Mouse (Mus musculus) granulocyte monocyte progenitor cell, adult 5-6 weeks (primary cell): ENCODE data around the gene Btk. TPM values are rescaled to one million over a fixed set of nuclear protein-coding genes. Genes with fewer than 3 reads are reported as not detected.

Source experiments
- ATAC-seq: replicated peaks from 2 replicates; pipeline ENCODE4 v1.8.0; 2016; ENCODE audit warnings: mild to moderate bottlenecking, moderate TSS enrichment, inconsistent platforms; ENCODE audit not compliant: poor library complexity, severe bottlenecking
- total RNA-seq, 2 experiments: library from RNA; stranded (forward) in 1 of 2; stranded (reverse) in 1 of 2; fragments of 200-712, 200-1000 nt in 1 of 2; fragments of >200 nt in 1 of 2; fragmentation: Nextera tagmentation in 1 of 2; gene quantifications; 2 replicates each; pipeline ENCODE4 v1.2.3; 2014 to 2017

Gene Btk
- total RNA-seq (2014; fragmentation: Nextera tagmentation) (47.3 and 62.5 TPM in 2 replicates), total RNA-seq (2017) (62.3 and 64.4 TPM in 2 replicates)

DNA sequence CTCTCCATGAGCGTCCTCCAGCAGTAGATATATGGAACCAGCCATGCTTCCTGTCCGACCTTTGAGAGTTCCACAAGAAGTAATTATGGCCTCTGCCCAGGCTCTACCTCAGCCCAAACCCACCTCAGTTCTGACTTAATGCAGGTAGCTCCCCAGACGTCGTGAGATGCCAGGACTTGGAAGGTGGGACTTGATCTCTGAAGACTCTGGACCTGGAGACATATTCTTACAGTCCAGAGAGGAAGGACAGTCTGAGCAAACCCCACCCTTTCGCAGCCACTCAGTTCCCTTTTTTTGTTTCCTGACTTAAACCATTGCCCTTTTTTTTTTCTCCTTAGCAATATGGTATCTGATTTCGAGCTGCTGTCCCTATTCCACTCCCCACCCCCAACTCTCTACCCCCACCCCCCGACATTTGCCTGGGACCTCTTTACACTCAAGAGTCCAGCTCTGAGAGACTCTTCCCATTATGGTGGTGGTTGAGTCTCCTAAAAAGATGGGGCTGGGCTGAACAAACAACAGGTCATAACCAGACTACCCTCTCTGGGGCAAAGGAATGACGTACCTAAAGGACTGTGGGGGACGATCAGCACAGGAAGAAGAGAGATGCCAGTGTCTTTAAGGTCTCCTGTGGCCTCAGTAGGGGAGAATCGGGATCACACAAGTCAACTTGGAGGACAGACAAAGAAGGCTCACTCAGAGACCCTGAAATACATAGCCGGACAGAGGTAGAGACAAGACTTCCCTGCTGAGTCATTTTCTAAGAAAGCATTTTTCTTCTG is at the start of gene Btk:
TSS of gene Btk (minus strand) at position 683 of the 782 bp plus-strand sequence.
- peak; percentile 25 for ATAC-seq

DNA sequence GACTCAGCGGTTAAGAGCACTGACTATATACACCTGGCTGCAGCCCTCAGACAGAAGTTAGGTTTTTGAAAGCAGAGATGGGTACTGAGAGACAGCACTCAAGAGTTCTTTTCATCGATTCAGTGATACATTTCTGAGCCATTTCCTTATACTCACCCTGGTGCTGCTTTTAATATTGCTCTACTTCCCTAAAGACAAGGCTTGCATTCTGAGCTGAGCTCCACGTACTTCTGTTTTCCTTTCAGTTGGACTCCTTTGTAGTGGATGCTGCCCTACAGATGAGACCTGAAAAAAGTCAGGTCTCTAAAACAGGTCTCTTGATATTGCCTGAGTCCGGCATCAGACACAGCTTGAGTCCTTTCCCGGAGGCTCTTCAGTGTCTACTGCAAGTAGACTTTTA is 49.3 kb upstream of the Btk start:
- peak; percentile 68 for ATAC-seq

DNA sequence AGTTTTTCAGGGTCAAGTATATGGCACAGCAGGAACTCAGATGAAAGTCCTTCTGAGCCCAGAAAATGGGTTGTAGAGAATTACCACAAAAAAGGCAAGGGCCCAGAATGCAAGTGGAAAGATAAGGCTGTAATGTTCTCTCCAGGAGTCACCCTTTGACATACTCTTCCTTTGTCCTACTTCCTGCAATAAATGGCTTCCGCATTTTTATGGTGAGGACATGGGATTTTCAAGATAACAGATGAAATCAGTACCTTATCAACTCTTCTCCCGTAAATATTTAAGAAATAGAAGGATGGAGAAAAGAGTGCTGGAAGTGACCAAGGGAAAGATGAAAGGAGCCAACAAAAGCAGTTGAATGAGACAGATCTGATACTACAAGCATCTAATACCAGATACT is 44.8 kb upstream of the Btk start:
- no peak for ATAC-seq

DNA sequence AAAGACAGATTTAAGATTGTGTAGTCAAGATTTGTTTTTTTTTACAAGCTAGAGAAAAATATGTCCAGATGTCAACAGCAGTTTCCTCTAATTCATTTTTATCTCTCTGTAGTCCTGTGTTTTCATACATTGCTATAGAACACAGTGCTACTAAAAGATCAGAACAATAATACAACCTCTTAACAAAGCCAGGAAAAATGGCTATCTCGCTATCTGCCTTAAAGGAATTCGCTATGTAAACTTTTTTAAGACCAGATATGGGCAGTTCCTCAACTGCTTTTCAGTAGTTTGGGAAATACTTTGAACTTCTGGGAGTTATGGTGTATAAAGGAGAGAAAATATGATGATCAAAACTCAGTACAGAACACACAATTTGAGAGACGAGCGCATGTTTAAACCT is 40.0 kb upstream of the Btk start:
- no peak for ATAC-seq

DNA sequence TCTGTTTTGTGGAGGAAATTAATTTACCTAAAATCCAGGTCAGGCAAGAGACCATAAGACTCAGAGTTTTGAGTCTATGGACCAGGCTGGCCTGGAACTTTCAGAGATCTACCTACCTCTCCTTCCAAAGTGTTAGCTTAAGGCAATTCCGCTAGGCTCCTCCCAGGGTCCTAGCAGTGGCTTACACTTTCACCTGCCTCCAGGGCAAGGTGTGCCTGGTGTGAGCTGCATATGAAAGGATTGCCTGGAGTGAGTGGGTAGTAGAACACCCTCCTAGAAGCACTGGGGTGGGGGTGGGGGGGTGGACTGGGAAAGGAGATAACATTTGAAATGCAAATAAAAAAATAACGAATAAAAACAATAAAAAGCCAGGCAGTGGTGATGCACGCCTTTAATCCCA is 38.3 kb upstream of the Btk start:
- ATAC-seq = no peak

DNA sequence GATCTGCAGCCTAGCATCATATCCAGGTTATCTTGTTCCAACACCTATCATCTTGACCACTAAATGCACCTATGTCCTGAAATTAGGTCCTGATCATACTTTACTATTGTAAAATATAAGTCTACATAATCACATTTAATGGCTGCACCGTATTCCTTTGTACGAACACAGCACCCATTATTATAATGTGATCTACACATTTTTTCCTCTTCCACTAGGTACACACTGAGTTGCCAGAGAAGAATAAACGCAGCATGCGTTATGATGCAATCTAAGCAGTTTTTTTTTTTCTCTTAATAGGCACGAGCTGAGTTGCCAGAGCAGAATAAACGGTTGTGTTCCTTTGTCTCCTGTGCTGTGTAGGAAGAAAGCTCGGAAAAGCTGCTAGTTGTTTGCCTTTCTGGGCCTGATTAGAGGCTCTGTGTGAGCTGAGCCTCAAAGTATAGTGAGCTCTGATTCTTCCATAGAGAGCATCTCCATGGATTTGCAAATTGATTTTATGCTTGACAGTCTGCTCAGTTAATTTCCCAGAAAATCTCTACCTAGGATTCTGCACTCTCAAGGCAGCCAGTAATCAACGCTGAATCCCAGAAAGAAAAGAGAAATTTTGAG is 37.0 kb upstream of the Btk start:
- ATAC-seq = no peak

DNA sequence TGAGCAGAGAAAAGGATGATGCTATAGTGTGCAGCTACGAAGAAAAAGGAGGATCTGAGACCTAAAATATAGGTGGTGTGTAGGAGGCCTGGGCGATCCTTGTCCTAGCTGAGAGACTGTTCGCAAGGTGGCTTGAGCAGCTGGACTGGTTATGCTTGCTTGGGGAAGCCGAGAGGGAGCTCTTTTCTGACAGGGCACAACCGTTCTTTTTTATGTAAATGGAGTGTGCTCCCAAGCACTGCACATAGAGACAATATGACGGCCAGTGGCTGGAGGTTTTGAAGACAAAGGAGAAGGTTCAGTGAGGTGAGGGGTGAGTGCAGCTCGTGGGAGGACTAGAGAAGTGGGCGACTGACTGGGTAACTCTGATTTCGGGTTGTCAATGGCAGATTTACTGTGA is 36.3 kb upstream of the Btk start:
- ATAC-seq = no peak

DNA sequence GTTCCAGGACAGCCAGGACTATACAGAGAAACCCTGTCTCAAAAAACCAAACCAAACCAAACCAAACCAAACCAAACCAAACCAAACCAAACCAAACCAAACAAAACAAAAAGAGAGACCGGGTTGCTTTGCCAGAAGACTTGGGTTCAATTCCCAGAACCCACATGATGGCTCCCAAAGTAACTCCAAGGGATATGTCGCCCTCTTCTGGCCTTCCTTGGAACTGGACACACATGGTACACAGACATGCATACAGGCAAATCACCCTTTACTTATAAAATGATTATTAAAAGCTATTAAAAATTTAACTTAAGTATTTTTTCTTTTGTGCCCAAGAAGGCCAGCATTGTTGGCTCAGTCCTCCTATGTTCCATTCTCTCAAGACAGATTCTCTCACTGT is 30.9 kb upstream of the Btk start:
- no peak for ATAC-seq

DNA sequence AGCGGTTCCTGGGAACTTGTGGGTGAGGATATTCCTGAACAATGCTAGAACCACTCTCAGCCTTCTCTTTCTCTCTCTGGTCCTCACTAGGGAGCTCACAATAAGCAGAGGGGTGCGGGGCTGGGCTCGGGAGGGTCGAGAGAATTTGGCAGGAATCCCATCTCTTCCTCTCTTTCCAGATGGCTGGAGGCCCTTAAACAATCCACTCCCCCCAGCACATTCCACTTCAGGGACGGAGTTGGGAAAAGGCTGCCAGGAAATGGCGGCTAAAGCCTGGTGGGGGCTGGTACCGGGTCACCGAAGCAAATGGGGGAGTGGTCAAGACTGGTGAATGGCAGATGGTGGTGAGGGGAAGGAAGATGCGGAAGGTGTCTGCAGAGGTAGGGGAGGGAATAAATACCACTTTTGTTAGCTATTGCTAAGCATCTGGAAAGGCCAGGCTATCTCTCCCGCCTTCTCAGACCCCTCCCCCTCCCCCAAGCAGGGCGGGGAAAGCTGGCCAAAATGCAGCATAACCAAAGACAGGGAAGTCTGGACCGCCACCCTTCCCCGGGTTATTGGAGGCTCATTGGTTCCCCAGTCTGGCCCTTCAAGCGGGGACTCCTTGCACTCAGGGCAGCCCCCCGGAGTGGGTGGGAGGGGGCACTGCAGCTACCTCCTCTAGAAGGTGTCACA is 29.1 kb upstream of the Btk start:
- peak; percentile 98 for ATAC-seq

DNA sequence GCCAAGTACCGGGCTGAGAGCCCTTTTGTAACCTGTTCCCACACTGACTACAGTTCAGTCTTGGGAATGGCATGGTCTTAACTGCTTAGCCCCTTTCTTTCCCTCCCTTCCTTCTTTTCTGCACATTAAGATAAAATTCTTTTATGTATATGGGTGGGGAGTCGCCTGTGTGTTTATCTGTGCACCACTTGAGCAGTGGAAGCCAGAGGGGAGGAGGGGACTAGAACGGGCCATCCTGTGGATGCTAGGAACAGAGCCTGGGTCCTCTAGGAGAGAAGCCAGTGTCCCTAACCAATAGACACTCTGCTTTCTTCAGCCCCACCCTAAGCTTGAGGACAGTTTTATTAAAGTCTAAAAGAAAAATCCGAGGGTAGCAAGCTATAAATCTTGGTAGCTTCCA is 27.6 kb upstream of the Btk start:
- ATAC-seq = no peak

DNA sequence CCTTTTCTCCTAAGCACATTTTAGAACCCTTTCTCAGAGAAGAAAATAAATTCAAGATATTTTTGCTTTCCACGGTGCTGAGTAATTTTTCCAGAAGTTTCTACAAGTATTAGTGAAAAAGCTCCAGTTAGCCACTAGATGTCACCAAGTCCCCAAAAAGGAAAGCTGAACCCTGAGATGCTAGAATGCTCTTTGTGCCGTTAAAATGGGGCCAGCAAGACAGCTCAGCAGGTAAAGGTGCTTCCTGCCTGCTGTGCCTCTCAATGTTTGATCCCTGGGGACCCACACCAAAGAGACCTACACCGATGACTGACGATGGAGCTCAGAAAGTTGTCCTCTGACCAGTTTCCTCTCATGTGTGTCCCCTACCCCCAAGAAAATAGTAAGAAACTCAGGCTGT is 26.1 kb upstream of the Btk start:
- ATAC-seq = 0 out of 2 replicates have a peak, but pooled peaks have one; percentile 30

DNA sequence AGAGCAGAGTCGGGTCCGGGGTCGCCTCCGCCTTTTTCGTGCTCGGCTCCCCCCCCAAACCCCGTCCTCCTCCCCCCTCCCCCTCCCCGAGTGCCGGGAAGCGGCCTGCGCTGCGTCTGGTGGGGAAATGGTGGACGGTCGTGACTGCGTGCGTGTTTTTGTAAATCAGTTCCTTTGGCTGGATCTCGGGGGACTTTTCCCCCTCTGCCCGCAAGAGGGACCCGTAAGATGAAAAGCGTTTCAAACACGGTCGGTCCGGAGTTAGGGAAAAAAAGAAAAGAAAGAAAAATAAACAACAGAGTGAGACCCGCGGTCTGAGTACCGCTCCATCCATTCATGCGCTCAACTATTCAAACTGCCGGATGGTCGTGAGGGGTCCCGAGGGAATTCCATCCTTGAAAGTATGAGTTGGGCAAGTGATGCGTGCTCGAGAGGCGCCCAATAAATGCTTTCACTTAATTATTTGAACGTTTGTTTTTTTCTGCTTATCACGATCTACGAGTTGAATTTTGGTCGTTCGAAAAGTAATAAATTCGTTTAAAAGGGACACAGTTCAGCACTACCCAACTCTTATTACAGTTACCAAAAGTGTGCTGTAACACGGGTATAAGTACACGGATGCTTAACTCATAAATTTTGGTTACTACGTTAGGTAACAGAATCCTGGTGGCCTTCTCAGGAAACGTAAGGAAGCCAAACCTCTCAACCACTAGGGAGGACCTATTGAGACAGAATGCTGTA is 18.2 kb upstream of the Btk start:
- peak; percentile 38 for ATAC-seq

DNA sequence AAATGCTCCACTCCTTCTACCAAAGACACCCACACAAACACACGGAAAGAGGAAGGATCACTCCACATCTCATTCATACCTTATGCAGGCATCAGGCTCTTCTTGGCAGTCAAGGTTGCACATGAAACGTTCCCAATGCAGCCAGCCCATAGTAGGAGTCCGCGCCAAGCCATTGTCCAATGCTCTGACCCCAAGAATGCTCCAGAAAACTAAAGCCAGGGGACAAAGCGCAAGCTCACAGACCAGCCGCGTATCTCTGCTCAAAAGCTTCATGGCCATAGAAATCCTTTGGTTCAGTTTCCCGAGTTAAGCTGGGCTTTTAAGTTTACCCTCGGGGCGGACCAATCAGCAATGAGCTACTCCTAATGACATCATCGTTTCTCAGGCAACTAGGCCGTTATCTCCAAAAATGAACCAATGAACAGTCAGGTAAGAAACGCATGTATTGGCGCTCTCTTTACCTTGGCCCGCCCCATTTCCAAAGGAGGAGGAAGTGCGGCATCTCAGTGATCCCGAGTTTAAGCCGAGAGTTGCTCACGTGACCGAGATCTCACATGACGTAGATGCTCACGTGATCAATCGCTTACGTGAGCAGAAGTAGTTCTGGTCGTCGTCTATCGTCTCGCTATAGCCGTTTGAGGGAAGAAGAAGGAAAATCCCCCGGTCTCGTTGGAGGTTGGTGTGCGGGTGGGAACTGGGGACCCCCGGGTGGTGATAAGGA is 17.4 kb upstream of the Btk start, which contains the start of the genes Gla and Hnrnph2:
TSS of gene Gla (minus strand) at position 467 of the 721 bp plus-strand sequence.
TSS of gene Hnrnph2 (plus strand) at position 521 of the 721 bp plus-strand sequence.
- peak; percentile 76 for ATAC-seq

DNA sequence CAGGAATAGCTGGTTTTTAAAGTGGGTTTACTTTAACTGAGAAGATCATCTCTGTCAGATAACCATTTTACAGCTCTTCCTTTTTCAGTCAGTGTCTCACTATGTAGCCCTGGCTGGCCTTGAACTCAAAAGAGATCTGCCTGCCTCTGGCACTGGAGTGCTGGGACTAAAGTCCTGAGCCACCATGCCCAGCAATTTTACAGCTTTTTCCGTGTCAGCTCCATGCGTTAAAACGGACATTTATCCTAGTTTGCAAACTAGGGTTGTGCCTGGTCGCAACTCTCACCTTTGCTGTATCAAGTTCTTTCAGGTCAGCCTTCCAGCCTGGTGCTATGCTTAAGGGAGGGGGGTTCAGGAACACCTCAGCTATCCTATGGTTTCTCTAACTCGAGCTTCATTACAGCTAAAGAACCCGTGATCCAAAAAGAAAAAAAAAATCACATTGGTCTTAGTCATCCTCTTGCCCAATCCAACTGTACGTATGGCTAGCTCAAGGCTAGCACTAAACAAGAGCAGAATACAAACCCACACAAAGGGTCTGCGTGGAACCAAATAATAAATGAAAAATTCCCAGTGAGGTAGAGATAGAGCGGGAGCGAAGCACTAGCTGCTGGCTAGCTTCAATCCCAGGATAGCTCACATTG is 16.7 kb upstream of the Btk start:
- peak; percentile 45 for ATAC-seq

DNA sequence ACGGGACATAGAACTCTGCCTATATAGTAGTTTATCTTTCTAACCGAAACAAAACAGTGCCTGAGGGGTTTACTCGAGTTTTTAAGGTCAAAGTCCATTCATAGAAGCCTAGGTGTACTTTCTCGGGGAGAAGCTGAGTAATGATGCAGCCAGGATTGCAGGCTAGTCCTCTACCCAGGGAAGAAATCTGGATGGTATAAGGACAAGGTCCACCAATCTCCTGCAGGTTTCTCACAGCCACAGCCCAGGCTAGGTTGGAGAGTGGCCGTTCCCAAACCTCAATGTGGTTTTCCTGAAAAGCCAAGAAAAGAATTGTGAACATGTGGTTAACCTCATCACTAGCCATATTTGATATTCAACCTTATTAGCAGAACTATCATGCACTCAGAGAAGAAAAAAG is 6.5 kb upstream of the Btk start:
- no peak for ATAC-seq

DNA sequence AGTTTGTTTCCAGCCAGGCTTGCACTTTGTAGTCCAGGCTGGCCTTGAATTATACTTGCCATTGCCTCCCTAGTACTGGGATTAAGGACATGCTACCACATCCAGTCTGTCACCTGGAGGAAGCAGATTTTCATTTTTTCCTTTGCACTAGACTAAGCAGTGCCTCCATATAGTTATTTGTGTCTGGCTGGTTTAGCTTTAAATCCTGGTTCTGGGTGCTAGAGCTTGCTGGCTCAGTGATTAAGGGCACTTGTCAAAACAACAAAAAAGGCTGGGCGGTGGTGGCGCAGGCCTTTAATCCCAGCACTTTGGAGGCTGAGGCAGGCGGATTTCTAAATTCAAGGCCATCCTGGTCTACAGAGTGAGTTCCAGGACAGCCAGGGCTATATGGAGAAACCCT is 5.6 kb upstream of the Btk start:
- no peak for ATAC-seq

DNA sequence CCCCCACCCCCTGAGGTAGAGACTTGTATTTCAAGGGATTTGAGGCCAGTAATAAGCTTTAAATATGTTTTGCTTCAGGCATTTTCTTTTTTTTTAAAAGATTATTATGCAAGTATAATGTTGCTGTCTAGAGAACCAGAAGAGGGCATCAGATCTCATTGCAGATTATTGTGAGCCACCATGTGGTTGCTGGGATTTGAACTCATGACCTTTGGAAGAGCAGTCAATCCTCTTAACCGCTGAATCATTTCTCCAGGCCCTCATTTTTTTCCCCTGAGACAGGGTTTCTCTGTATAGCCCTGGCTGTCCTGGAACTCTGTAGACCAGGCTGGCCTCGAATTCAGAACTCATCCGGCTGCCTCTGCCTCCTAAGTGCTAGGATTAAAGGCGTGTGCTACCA is 4.9 kb upstream of the Btk start:
- ATAC-seq = no peak

DNA sequence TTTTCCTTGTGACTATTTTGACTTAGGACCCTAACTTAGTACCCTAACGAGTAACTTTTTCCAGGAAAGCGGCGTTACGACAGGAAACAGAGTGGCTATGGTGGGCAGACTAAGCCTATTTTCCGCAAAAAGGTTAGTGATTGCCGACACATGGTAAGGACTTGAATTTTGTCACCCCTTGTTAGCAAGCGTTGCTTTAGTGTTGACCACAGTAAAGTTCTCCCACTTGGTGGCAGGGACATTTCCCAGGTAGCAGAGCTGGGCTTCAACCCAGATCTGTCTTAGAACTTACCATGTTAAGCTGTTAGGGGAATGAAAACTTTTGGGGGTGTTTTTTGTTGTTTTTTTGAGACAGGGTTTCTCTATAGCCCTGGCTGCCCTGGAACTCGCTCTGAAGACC is 3.1 kb upstream of the Btk start:
- ATAC-seq = no peak
